Mouse (Mus musculus) forebrain, embryonic 12.5 days (tissue): ENCODE results near the gene Mrpl43. TPM values are rescaled to one million over a fixed set of nuclear protein-coding genes. Genes with fewer than 3 reads are reported as not detected.
A peak's percentile ranks its signal among the peaks of the same experiment; 100 is the strongest.

Experiments used
- ATAC-seq: fragments of 200-750 bp; cut with Nextera tagmentation; 2 replicates; pipeline ENCODE4 v1.8.0; 2017; ENCODE audit warnings: moderate TSS enrichment; ENCODE audit not compliant: low FRiP score
- H3K27ac ChIP-seq: fragments of 300-500 bp; sonication (generic); 2 replicates; pipeline ENCODE4 v1.5.1; 2016; ENCODE audit warnings: mild to moderate bottlenecking
- H3K27me3 ChIP-seq: fragments of 300-500 bp; sonication (generic); 2 replicates; pipeline ENCODE4 v1.6.1; 2016; ENCODE audit warnings: mild to moderate bottlenecking
- H3K36me3 ChIP-seq: fragments of 300-500 bp; sonication (generic); replicated peaks from 2 replicates; pipeline ENCODE4 v1.6.1; 2016; ENCODE audit warnings: mild to moderate bottlenecking
- H3K4me1 ChIP-seq: fragments of 300-500 bp; sonication (generic); 2 replicates; pipeline ENCODE4 v1.6.1; 2016
- H3K4me2 ChIP-seq: fragments of 300-500 bp; sonication (generic); 2 replicates; pipeline ENCODE4 v1.6.1; 2016; ENCODE audit warnings: mild to moderate bottlenecking, moderate library complexity
- H3K4me3 ChIP-seq: fragments of 300-500 bp; sonication (generic); replicated peaks from 2 replicates; pipeline ENCODE4 v1.5.1; 2016; ENCODE audit warnings: mild to moderate bottlenecking
- H3K9ac ChIP-seq: fragments of 300-500 bp; sonication (generic); 2 replicates; pipeline ENCODE4 v1.6.1; 2016; ENCODE audit warnings: mild to moderate bottlenecking
- H3K9me3 ChIP-seq: fragments of 300-500 bp; sonication (generic); 2 replicates; pipeline ENCODE4 v1.6.1; 2016
- WGBS: fragments of 180-500 bp; shearing (Covaris S2); methylation state at CpG from one replicate; pipeline ENCODE4 v1.1.7; 2016; 5-methylcytosine and 5-hydroxymethylcytosine counted together
- polyA plus RNA-seq: library from polyadenylated mRNA; unstranded; fragments of >200 nt; fragmentation: Nextera tagmentation; extraction: Ambion mirVana; gene quantifications from 2 replicates; pipeline ENCODE4 v1.2.1, GENCODE M21; 2016

Mrpl43 gene
- polyA plus RNA-seq, 1 experiment from 2014 or later = 75.8 TPM

GRCm38 (mm10) chr19:44999647-45000046, 6.6 kb downstream of the Mrpl43 start:
- no peak overlapping the region for H3K4me2 ChIP-seq
- no peak for ATAC-seq
- no peak overlapping the region for H3K4me3 ChIP-seq
- H3K4me1 ChIP-seq = no peaks in the 10 kb centered on the region
- H3K9ac ChIP-seq = no peak overlapping the region
- 89% methylated on average over 8 of the region's 8 CpGs for WGBS
- H3K36me3 ChIP-seq = peaks cover 74% of the 10 kb centered on the region
- H3K27me3 ChIP-seq = no peaks in the 10 kb centered on the region
- no peaks in the 10 kb centered on the region for H3K9me3 ChIP-seq
- no peak overlapping the region for H3K27ac ChIP-seq

- Histone ChIP-seq H3K36me3 (peaks cover 61% of the 10 kb centered on the region), H3K9me3 (no peaks in the 10 kb centered on the region), H3K4me2 (no peak overlapping the region), H3K27me3 (no peaks in the 10 kb centered on the region), H3K4me1 (no peaks in the 10 kb centered on the region), H3K4me3 (no peak overlapping the region), H3K9ac (no peak overlapping the region), H3K27ac (no peak overlapping the region)
- ATAC-seq = no peak
- 89% methylated on average over 11 of the region's 11 CpGs for WGBS
Observed at GRCm38 (mm10) chr19:44997786-44998185, 8.5 kb downstream of the Mrpl43 start.

- WGBS = 64% methylated on average over 7 of the region's 7 CpGs
- peaks cover 3% of the 10 kb centered on the region; the same call in 1 of the 2 replicates for H3K27me3 ChIP-seq
- H3K4me3 ChIP-seq = no peak overlapping the region
- no peak overlapping the region for H3K27ac ChIP-seq
- H3K36me3 ChIP-seq = peaks cover 23% of the 10 kb centered on the region
- no peaks in the 10 kb centered on the region for H3K9me3 ChIP-seq
- no peak overlapping the region for H3K9ac ChIP-seq
- no peak overlapping the region; the same call in 1 of the 2 replicates for H3K4me2 ChIP-seq
- no peak for ATAC-seq
- H3K4me1 ChIP-seq = peaks cover 29% of the 10 kb centered on the region
Observed at GRCm38 (mm10) chr19:44992712-44993111, 13.5 kb downstream of the Mrpl43 start.

GRCm38 (mm10) chr19:44992246-44992645, 14.0 kb downstream of the Mrpl43 start:
- Histone ChIP-seq H3K4me1 (peaks cover 29% of the 10 kb centered on the region), H3K9me3 (no peaks in the 10 kb centered on the region), H3K27me3 (peaks cover 3% of the 10 kb centered on the region; the same call in 1 of the 2 replicates), H3K27ac (no peak overlapping the region), H3K4me2 (no peak overlapping the region; the same call in 1 of the 2 replicates), H3K4me3 (no peak overlapping the region), H3K36me3 (peaks cover 18% of the 10 kb centered on the region), H3K9ac (no peak overlapping the region)
- ATAC-seq = no peak
- WGBS = 60% methylated on average over 7 of the region's 7 CpGs

- H3K36me3 ChIP-seq = peaks cover 10% of the 10 kb centered on the region; the same call in 1 of the 2 replicates
- peaks cover 29% of the 10 kb centered on the region for H3K4me1 ChIP-seq
- WGBS = 83% methylated on average over 8 of the region's 8 CpGs
- H3K4me2 ChIP-seq = no peak overlapping the region
- H3K27me3 ChIP-seq = peaks cover 9% of the 10 kb centered on the region; the same call in 1 of the 2 replicates
- H3K9ac ChIP-seq = 0 out of 2 replicates have a peak overlapping the region, but pooled peaks have one; percentile 83
- H3K4me3 ChIP-seq = no peak overlapping the region
- no peak overlapping the region for H3K27ac ChIP-seq
- no peaks in the 10 kb centered on the region for H3K9me3 ChIP-seq
- ATAC-seq = no peak
Observed at GRCm38 (mm10) chr19:44991031-44991430, 15.2 kb downstream of the Mrpl43 start.

- no peak overlapping the region for H3K27ac ChIP-seq
- peak overlapping the region; percentile 83 for H3K9ac ChIP-seq
- peaks cover 10% of the 10 kb centered on the region; the same call in 1 of the 2 replicates for H3K36me3 ChIP-seq
- no peaks in the 10 kb centered on the region for H3K9me3 ChIP-seq
- peak overlapping the region; percentile 69 for H3K4me3 ChIP-seq
- WGBS = 6% methylated on average over 21 of the region's 22 CpGs
- H3K4me2 ChIP-seq = peak overlapping the region; percentile 97
- peaks cover 29% of the 10 kb centered on the region for H3K4me1 ChIP-seq
- H3K27me3 ChIP-seq = peaks cover 9% of the 10 kb centered on the region; the same call in 1 of the 2 replicates
- ATAC-seq = 0 out of 2 replicates have a peak, but pooled peaks have one; percentile 12
Observed at GRCm38 (mm10) chr19:44989567-44990495, 16.4 kb downstream of the Mrpl43 start.

GRCm38 (mm10) chr19:44988831-44989566, 17.2 kb downstream of the Mrpl43 start, which contains the start of gene Sema4g:
TSS of gene Sema4g (plus strand) at chr19:44989101.
- Histone ChIP-seq H3K27me3 (peaks cover 9% of the 10 kb centered on the region; the same call in 1 of the 2 replicates), H3K36me3 (peaks cover 15% of the 10 kb centered on the region; the same call in 1 of the 2 replicates), H3K27ac (peak within 1 kb of the TSS; percentile 31; the same call in 1 of the 2 replicates), H3K4me2 (peak within 1 kb of the TSS; percentile 97), H3K9ac (peak within 1 kb of the TSS; percentile 83), H3K4me3 (peak within 1 kb of the TSS; percentile 69), H3K9me3 (no peaks in the 10 kb centered on the region), H3K4me1 (peaks cover 29% of the 10 kb centered on the region)
- under 1% methylated on average over 49 of the region's 58 CpGs for WGBS
- ATAC-seq = peak; percentile 89

- no peak for ATAC-seq
- peaks cover 15% of the 10 kb centered on the region; the same call in 1 of the 2 replicates for H3K36me3 ChIP-seq
- H3K9me3 ChIP-seq = no peaks in the 10 kb centered on the region
- peak overlapping the region; percentile 97 for H3K4me2 ChIP-seq
- peaks cover 9% of the 10 kb centered on the region; the same call in 1 of the 2 replicates for H3K27me3 ChIP-seq
- peak overlapping the region; percentile 69 for H3K4me3 ChIP-seq
- no peak overlapping the region for H3K9ac ChIP-seq
- H3K27ac ChIP-seq = no peak overlapping the region; the same call in 1 of the 2 replicates
- 39% methylated on average over 9 of the region's 9 CpGs for WGBS
- peaks cover 29% of the 10 kb centered on the region for H3K4me1 ChIP-seq
Observed at GRCm38 (mm10) chr19:44988321-44988720, 17.9 kb downstream of the Mrpl43 start.

- no peak overlapping the region for H3K4me2 ChIP-seq
- no peak overlapping the region for H3K4me3 ChIP-seq
- H3K9ac ChIP-seq = no peak overlapping the region
- no peaks in the 10 kb centered on the region for H3K9me3 ChIP-seq
- peaks cover 29% of the 10 kb centered on the region for H3K4me1 ChIP-seq
- H3K27me3 ChIP-seq = peaks cover 9% of the 10 kb centered on the region; the same call in 1 of the 2 replicates
- WGBS = 62% methylated on average over 6 of the region's 6 CpGs
- peaks cover 12% of the 10 kb centered on the region; the same call in 1 of the 2 replicates for H3K36me3 ChIP-seq
- no peak for ATAC-seq
- no peak overlapping the region for H3K27ac ChIP-seq
Observed at GRCm38 (mm10) chr19:44987851-44988250, 18.4 kb downstream of the Mrpl43 start.

- no peak for ATAC-seq
- 75% methylated on average over 6 of the region's 6 CpGs for WGBS
- peaks cover 10% of the 10 kb centered on the region for H3K36me3 ChIP-seq
- H3K4me1 ChIP-seq = peaks cover 29% of the 10 kb centered on the region
- H3K4me2 ChIP-seq = no peak overlapping the region
- H3K9ac ChIP-seq = no peak overlapping the region
- no peak overlapping the region for H3K4me3 ChIP-seq
- no peaks in the 10 kb centered on the region for H3K9me3 ChIP-seq
- H3K27me3 ChIP-seq = peaks cover 9% of the 10 kb centered on the region; the same call in 1 of the 2 replicates
- no peak overlapping the region for H3K27ac ChIP-seq
Observed at GRCm38 (mm10) chr19:44987004-44987403, 19.2 kb downstream of the Mrpl43 start.

GRCm38 (mm10) chr19:44985159-44985988, 20.9 kb downstream of the Mrpl43 start:
- Histone ChIP-seq H3K27me3 (peaks cover 7% of the 10 kb centered on the region; the same call in 1 of the 2 replicates), H3K4me2 (no peak overlapping the region), H3K27ac (no peak overlapping the region), H3K9me3 (no peaks in the 10 kb centered on the region), H3K36me3 (peaks cover 25% of the 10 kb centered on the region), H3K4me1 (peaks cover 14% of the 10 kb centered on the region), H3K9ac (no peak overlapping the region), H3K4me3 (no peak overlapping the region)
- no peak for ATAC-seq
- 77% methylated on average over 5 of the region's 5 CpGs for WGBS
